Comparison of ENCODE assay signal across 8 mouse cellular contexts in genomic region chr17:35969418-35970389, GRCm38 (mm10). TPM values are rescaled to one million over a fixed set of nuclear protein-coding genes. Genes with fewer than 3 reads are reported as not detected.
DNase-seq lines count a peak whose midpoint lies in the region; ATAC-seq lines count a peak whose summit lies in the region.

TSS of gene Abcf1 (minus strand) at chr17:35969761.

- peak within 1 kb of the TSS; percentile 86 for H3K9ac ChIP-seq in kidney, embryonic 15.5 days

- H3K4me3 ChIP-seq in heart, embryonic 10.5 days = peak within 1 kb of the TSS; percentile 86
- peak within 1 kb of the TSS; percentile 69 for H3K4me3 ChIP-seq in kidney, embryonic 15.5 days (replicated peaks)

- H3K4me2 ChIP-seq in kidney, embryonic 15.5 days = peak within 1 kb of the TSS; percentile 80

- no peaks in the 10 kb centered on the region for H3K9me3 ChIP-seq in heart, embryonic 10.5 days
- H3K9me3 ChIP-seq in kidney, embryonic 15.5 days (replicated peaks) = no peaks in the 10 kb centered on the region

- under 1% methylated on average over 68 of the region's 68 CpGs for WGBS in heart, embryonic 10.5 days
- under 1% methylated on average over 68 of the region's 68 CpGs for WGBS in kidney, embryonic 15.5 days

- peak; percentile 95 for ATAC-seq in erythroblast, adult 5-6 weeks (replicated peaks; ENCODE audit: low FRiP score, poor library complexity, severe bottlenecking)
- peak; percentile 96 for ATAC-seq in kidney, embryonic 15.5 days (replicated peaks; ENCODE audit: low FRiP score)
- peak; percentile 95 for ATAC-seq in monocyte, adult 5-6 weeks (replicated peaks; ENCODE audit: insufficient number of reproducible peaks, low FRiP score, low TSS enrichment, poor library complexity, severe bottlenecking)

- H3K36me3 ChIP-seq in heart, embryonic 10.5 days = peaks cover 41% of the 10 kb centered on the region
- H3K36me3 ChIP-seq in kidney, embryonic 15.5 days = peaks cover 52% of the 10 kb centered on the region

- no peaks in the 10 kb centered on the region for H3K27me3 ChIP-seq in heart, embryonic 10.5 days (ENCODE audit: insufficient read depth, poor library complexity, severe bottlenecking)
- no peaks in the 10 kb centered on the region for H3K27me3 ChIP-seq in kidney, embryonic 15.5 days

- peak within 1 kb of the TSS; percentile 92 for H3K27ac ChIP-seq in heart, embryonic 10.5 days
- peak within 1 kb of the TSS; percentile 80 for H3K27ac ChIP-seq in kidney, embryonic 15.5 days

- peaks cover 16% of the 10 kb centered on the region for H3K4me1 ChIP-seq in heart, embryonic 10.5 days
- H3K4me1 ChIP-seq in kidney, embryonic 15.5 days = peaks cover 24% of the 10 kb centered on the region

- peak; percentile 100 for DNase-seq in B cell, adult 2 months
- DNase-seq in brain, adult 2 months (ENCODE audit: low read depth, low spot score) = peak; percentile 98
- peak; percentile 99 for DNase-seq in heart, embryonic 10.5 days (ENCODE audit: low spot score)
- DNase-seq in liver = peak; percentile 100
- peak; percentile 100 for DNase-seq in spleen, postnatal 4 days (ENCODE audit: low spot score in 2 of 2)

RNA-seq across cellular contexts. Expression of gene Abcf1, which starts in this region (rescaled TPM):
- total RNA-seq in erythroblast, adult 5-6 weeks (2015; ENCODE audit: low replicate concordance) = 13.0 and 13.6 TPM in 2 replicates
- total RNA-seq in erythroblast, adult 5-6 weeks (2017; ENCODE audit: low replicate concordance) = 33.9 and 71.4 TPM in 2 replicates
- polyA plus RNA-seq in heart, embryonic 10.5 days (2016; fragmentation: Nextera tagmentation; extraction: Ambion mirVana) = 81.6 and 81.8 TPM in 2 replicates
- polyA plus RNA-seq in kidney, embryonic 15.5 days (2015; fragmentation: Nextera tagmentation; extraction: Ambion mirVana) = 98.1 and 103 TPM in 2 replicates
- total RNA-seq in monocyte, adult 5-6 weeks (2017) = 177 to 254 TPM (median 221 TPM) in 3 replicates

Comparison
In these comparisons a context has a peak if more than half of its experiments do, and no peak if none do; other contexts are left out.
1. Peak in every context shown above with its lines: DNase-seq, ATAC-seq, H3K4me3 ChIP-seq and H3K27ac ChIP-seq.